Mouse (Mus musculus) brain, embryonic 14.5 days (tissue): Measurements from ENCODE around the gene Klhl23. TPM values are rescaled to one million over a fixed set of nuclear protein-coding genes. Genes with fewer than 3 reads are reported as not detected.
"Not testable (repeated sequence)": the region's sequence is repeated elsewhere in the genome, so short reads cannot be mapped to it uniquely, and the experiment has no call there.

ENCODE experiments used
- DNase-seq: peaks from one replicate; pipeline ENCODE4 v3.0.0-alpha.2; 2011; ENCODE audit warnings: low read depth
- CTCF ChIP-seq: fragments of 200-500 bp; IDR thresholded peaks from 2 replicates; pipeline ENCODE4 v1.5.1; 2012; ENCODE audit warnings: inconsistent platforms, mild to moderate bottlenecking, moderate library complexity, borderline replicate concordance; ENCODE audit not compliant: insufficient read depth, insufficient read length; ENCODE audit errors: extremely low read depth
- POLR2A ChIP-seq: fragments of 200-500 bp; IDR thresholded peaks from 2 replicates; pipeline ENCODE4 v1.6.1; 2012; ENCODE audit warnings: mild to moderate bottlenecking, inconsistent platforms, borderline replicate concordance; ENCODE audit not compliant: poor library complexity, insufficient read depth, insufficient read length, severe bottlenecking; ENCODE audit errors: extremely low read depth
- polyA plus RNA-seq: library from polyadenylated mRNA; depleted of rRNA; stranded (reverse); fragments of >200 nt; gene quantifications from 2 replicates; pipeline ENCODE4 v1.2.3, GENCODE M21; 2012

Gene Klhl23
- polyA plus RNA-seq, 1 experiment, result 56.3 TPM

GRCm38 (mm10) chr2:69810169-69810568 lies 11.6 kb upstream of the Klhl23 start:
- no peak for DNase-seq
- TF ChIP-seq CTCF (no peak), POLR2A (no peak)

- DNase-seq, result not testable (repeated sequence)
These were observed 10.4 kb upstream of the Klhl23 start for GRCm38 (mm10) chr2:69811349-69811748.

GRCm38 (mm10) chr2:69816575-69816974 lies 5.2 kb upstream of the Klhl23 start:
- no peak for TF ChIP-seq CTCF
- no peak for TF ChIP-seq POLR2A
- DNase-seq, result no peak

- TF ChIP-seq CTCF, result no peak
- no peak for TF ChIP-seq POLR2A
- no peak for DNase-seq
These were observed 3.2 kb upstream of the Klhl23 start for GRCm38 (mm10) chr2:69818350-69819085.

- TF ChIP-seq CTCF (no peak), POLR2A (no peak)
- no peak for DNase-seq
These were observed 1.5 kb upstream of the Klhl23 start for GRCm38 (mm10) chr2:69820201-69820600.

- no peak for TF ChIP-seq CTCF
- TF ChIP-seq POLR2A, result peak; percentile 54
- DNase-seq, result peak; percentile 84
These were observed 801 bp downstream of the Klhl23 start for GRCm38 (mm10) chr2:69822361-69823128.

- no peak for TF ChIP-seq POLR2A
- TF ChIP-seq CTCF, result no peak
- DNase-seq, result peak; percentile 84
These were observed 1.5 kb downstream of the Klhl23 start for GRCm38 (mm10) chr2:69823129-69823677.

GRCm38 (mm10) chr2:69825898-69826297 lies 4.2 kb downstream of the Klhl23 start:
- TF ChIP-seq POLR2A (no peak), CTCF (no peak)
- peak; percentile 17 for DNase-seq

- peak; percentile 55 for DNase-seq
- TF ChIP-seq POLR2A, result no peak
- TF ChIP-seq CTCF, result no peak
These were observed 4.6 kb downstream of the Klhl23 start for GRCm38 (mm10) chr2:69826380-69826779.

GRCm38 (mm10) chr2:69828031-69828430 lies 6.3 kb downstream of the Klhl23 start:
- TF ChIP-seq CTCF (no peak), POLR2A (no peak)
- no peak for DNase-seq

- DNase-seq, result no peak
- TF ChIP-seq POLR2A (no peak), CTCF (no peak)
These were observed 7.9 kb downstream of the Klhl23 start for GRCm38 (mm10) chr2:69829680-69830079.

- TF ChIP-seq POLR2A (no peak), CTCF (no peak)
- DNase-seq, result no peak
These were observed 8.4 kb downstream of the Klhl23 start for GRCm38 (mm10) chr2:69830116-69830515.
